Mouse (Mus musculus): ENCODE results near the gene Pdzd8.

- TF ChIP-seq POLR2A (IDR thresholded peaks at IDR 0.05; ENCODE audit: low read depth, low read length), result no peak
- no peak for TF ChIP-seq CTCF (conservative IDR thresholded peaks at IDR 0.05; ENCODE audit: insufficient read depth, insufficient read length, low read depth, low read length)
These were observed 8.9 kb downstream of the Pdzd8 start for GRCm38 (mm10) chr19:59336655-59337054.
